Mouse (Mus musculus): Measurements from ENCODE around the gene Dclk3. TPM values are rescaled to one million over a fixed set of nuclear protein-coding genes. Genes with fewer than 3 reads are reported as not detected.

Gene Dclk3
- polyA plus RNA-seq, 1 experiment: 0.09 TPM

DNA sequence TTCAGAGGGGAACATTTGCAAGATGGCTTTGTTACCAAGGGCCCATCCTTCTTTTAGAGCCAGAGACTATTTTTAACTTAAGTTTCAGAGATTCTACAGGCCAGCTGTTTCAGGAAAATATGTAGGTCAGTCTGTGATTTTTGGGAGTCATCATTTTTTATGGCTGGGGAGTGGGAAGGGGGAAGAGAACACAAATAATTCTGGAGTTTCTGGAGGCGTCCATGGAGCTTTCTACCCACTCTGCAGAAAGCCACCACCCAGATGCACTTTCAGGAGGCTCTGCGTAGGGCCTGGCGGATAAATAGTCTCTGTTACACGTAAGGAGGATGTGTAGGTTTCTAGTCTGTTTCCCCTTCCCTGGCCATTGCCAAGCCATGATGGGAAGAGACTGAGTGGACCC lies 38.8 kb upstream of the Dclk3 start:
- 91% methylated on average over 4 of the region's 4 CpGs for WGBS
- Histone ChIP-seq H3K4me1 (replicated peaks; ENCODE audit: control insufficient read depth, insufficient read depth, low read length) (no peaks in the 10 kb centered on the region), H3K27me3 (ENCODE audit: control insufficient read depth, insufficient read depth, low read length) (no peaks in the 10 kb centered on the region), H3K4me3 (ENCODE audit: control insufficient read depth, insufficient read depth, low read length) (no peak overlapping the region), H3K27ac (ENCODE audit: control insufficient read depth, insufficient read depth, low read length) (no peak overlapping the region), H3K36me3 (ENCODE audit: control insufficient read depth, insufficient read depth, low read length) (no peaks in the 10 kb centered on the region)
- TF ChIP-seq POLR2A (IDR thresholded peaks at IDR 0.05; ENCODE audit: control insufficient read depth, extremely low read depth, insufficient read depth, low read length, poor library complexity) (no peak), CTCF (IDR thresholded peaks at IDR 0.05; ENCODE audit: borderline replicate concordance, control insufficient read depth, extremely low read depth, insufficient read depth, low read length, poor library complexity) (no peak)
- DNase-seq: no peak

DNA sequence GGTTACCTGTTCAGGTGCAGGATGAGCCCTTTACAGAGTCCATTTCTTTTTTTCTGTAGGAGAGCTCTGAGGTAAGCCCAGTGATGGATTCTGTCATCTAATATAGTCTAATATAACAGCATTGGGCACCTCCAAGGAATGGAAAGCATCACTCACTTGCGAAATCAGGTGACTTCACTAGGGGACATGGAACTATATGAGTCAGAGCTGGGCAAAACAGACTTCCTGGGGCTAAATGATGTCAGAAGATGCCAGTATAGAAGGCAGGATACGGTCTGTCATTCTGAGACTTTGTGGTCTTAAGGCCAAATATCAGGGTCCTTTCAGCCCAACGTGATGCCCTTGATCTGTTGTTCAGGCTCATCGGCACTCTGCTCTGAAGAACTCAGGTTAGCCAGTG lies 35.7 kb upstream of the Dclk3 start:
- no peak for TF ChIP-seq POLR2A (IDR thresholded peaks at IDR 0.05; ENCODE audit: control insufficient read depth, extremely low read depth, insufficient read depth, low read length, poor library complexity)
- no peak for TF ChIP-seq CTCF (IDR thresholded peaks at IDR 0.05; ENCODE audit: borderline replicate concordance, control insufficient read depth, extremely low read depth, insufficient read depth, low read length, poor library complexity)
- no peak overlapping the region for H3K4me3 ChIP-seq (ENCODE audit: control insufficient read depth, insufficient read depth, low read length)
- no peaks in the 10 kb centered on the region for H3K36me3 ChIP-seq (ENCODE audit: control insufficient read depth, insufficient read depth, low read length)
- no peak overlapping the region for H3K27ac ChIP-seq (ENCODE audit: control insufficient read depth, insufficient read depth, low read length)
- no peaks in the 10 kb centered on the region for H3K4me1 ChIP-seq (replicated peaks; ENCODE audit: control insufficient read depth, insufficient read depth, low read length)
- DNase-seq: no peak
- H3K27me3 ChIP-seq (ENCODE audit: control insufficient read depth, insufficient read depth, low read length): no peaks in the 10 kb centered on the region
- WGBS: 90% methylated on average over 4 of the region's 4 CpGs

DNA sequence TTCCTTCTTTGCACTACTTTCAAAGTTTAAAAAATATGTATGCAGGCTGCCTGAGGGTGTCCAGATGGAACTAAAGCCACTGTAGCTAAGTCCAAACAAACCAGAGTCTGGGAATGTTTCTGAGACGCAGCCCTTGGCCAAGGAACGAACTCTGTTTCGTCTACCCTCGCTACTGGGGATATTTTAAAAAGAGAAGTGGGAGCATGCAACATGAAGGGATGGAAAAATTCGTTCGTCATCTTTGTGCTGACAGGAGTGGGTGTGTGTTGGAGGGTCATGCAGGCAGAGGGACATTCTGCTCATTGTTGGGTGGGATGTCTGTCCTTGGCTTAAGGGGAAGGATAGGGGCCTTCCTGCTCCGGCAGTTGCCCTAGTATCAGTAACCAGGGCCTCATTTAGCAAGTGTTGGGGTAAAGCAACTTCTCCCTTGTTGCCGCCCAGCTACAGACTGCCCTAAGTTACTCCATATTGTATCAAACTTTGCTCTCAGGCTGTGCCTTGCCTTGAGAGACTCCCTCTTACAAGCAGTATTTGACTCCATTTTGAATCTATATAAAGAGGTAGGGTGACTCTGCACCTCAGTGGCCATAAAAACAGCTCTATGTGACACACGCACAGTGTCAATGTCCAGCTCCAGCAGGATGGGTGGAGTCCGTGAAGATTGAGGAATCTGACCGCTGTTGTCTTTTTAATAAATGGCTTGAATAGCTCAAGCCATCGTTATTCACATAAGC lies 34.4 kb upstream of the Dclk3 start:
- TF ChIP-seq POLR2A (IDR thresholded peaks at IDR 0.05; ENCODE audit: control insufficient read depth, extremely low read depth, insufficient read depth, low read length, poor library complexity) (no peak), CTCF (IDR thresholded peaks at IDR 0.05; ENCODE audit: borderline replicate concordance, control insufficient read depth, extremely low read depth, insufficient read depth, low read length, poor library complexity) (no peak)
- Histone ChIP-seq H3K36me3 (ENCODE audit: control insufficient read depth, insufficient read depth, low read length) (no peaks in the 10 kb centered on the region), H3K4me3 (ENCODE audit: control insufficient read depth, insufficient read depth, low read length) (no peak overlapping the region), H3K4me1 (replicated peaks; ENCODE audit: control insufficient read depth, insufficient read depth, low read length) (no peaks in the 10 kb centered on the region), H3K27ac (ENCODE audit: control insufficient read depth, insufficient read depth, low read length) (no peak overlapping the region), H3K27me3 (ENCODE audit: control insufficient read depth, insufficient read depth, low read length) (no peaks in the 10 kb centered on the region)
- WGBS: 89% methylated on average over 12 of the region's 12 CpGs
- no peak for DNase-seq

DNA sequence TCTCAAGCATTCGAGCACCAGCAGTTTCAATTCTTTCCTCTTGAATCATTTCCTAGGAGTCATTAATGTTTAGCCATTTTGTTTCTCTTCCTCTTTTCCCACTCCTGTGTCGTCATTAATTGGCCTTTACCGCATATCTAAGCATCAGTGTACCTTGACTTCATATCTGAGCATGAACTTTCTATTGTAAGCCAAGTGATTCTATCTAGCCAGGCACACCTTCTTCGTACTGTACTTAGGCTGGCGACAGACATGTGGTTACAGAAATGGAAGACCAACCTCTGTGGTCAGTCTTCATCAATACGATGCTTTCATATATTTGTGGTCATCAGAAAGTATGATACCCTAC lies 33.8 kb upstream of the Dclk3 start:
- no peaks in the 10 kb centered on the region for H3K36me3 ChIP-seq (ENCODE audit: control insufficient read depth, insufficient read depth, low read length)
- no peak overlapping the region for H3K4me3 ChIP-seq (ENCODE audit: control insufficient read depth, insufficient read depth, low read length)
- no peak for DNase-seq
- H3K27me3 ChIP-seq (ENCODE audit: control insufficient read depth, insufficient read depth, low read length): no peaks in the 10 kb centered on the region
- TF ChIP-seq CTCF (IDR thresholded peaks at IDR 0.05; ENCODE audit: borderline replicate concordance, control insufficient read depth, extremely low read depth, insufficient read depth, low read length, poor library complexity): no peak
- no peak for TF ChIP-seq POLR2A (IDR thresholded peaks at IDR 0.05; ENCODE audit: control insufficient read depth, extremely low read depth, insufficient read depth, low read length, poor library complexity)
- 85% methylated on average over 6 of the region's 6 CpGs for WGBS
- H3K4me1 ChIP-seq (replicated peaks; ENCODE audit: control insufficient read depth, insufficient read depth, low read length): no peaks in the 10 kb centered on the region
- H3K27ac ChIP-seq (ENCODE audit: control insufficient read depth, insufficient read depth, low read length): no peak overlapping the region

DNA sequence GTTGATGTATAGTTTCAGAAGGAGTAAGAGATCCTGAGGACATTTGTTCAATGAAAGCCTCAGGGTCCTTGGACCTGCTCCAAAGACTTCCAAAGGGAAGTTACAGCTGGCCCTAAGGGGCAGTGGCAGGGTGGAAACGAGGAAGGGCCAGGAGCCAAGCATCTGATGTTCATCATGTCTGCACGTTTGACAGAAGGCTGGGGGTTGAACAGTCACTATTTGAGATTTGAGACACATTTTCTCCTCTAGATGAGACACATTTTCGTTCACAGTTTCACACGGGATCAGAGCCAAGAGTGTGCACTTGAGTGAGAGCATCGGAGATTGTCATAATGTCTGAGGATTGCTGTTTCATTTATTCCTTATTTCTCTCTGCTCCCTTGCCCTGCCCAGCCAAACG lies 30.9 kb upstream of the Dclk3 start:
- Histone ChIP-seq H3K4me3 (ENCODE audit: control insufficient read depth, insufficient read depth, low read length) (no peak overlapping the region), H3K4me1 (replicated peaks; ENCODE audit: control insufficient read depth, insufficient read depth, low read length) (no peaks in the 10 kb centered on the region), H3K36me3 (ENCODE audit: control insufficient read depth, insufficient read depth, low read length) (no peaks in the 10 kb centered on the region), H3K27me3 (ENCODE audit: control insufficient read depth, insufficient read depth, low read length) (no peaks in the 10 kb centered on the region), H3K27ac (ENCODE audit: control insufficient read depth, insufficient read depth, low read length) (no peak overlapping the region)
- no peak for TF ChIP-seq CTCF (IDR thresholded peaks at IDR 0.05; ENCODE audit: borderline replicate concordance, control insufficient read depth, extremely low read depth, insufficient read depth, low read length, poor library complexity)
- no peak for TF ChIP-seq POLR2A (IDR thresholded peaks at IDR 0.05; ENCODE audit: control insufficient read depth, extremely low read depth, insufficient read depth, low read length, poor library complexity)
- 84% methylated on average over 6 of the region's 6 CpGs for WGBS
- DNase-seq: no peak

DNA sequence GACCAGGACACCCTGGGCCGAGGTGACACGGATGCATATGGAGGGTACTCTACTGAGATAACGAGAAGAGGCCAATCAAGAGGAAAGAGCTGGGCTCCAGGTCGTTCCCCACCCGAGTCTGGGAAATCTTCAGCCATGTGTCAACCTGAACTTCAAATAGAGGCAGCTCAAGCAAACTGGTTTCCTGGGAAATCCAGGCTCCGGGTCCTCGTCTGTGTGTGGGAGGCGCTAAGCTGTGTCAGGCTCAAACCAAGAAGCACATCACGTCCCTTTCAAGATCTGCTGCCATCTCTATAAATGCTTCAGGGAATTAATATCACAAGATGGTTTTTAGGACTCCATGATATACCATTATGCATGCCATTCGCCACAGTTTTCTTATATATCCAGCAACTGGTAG lies 30.5 kb upstream of the Dclk3 start:
- TF ChIP-seq POLR2A (IDR thresholded peaks at IDR 0.05; ENCODE audit: control insufficient read depth, extremely low read depth, insufficient read depth, low read length, poor library complexity) (no peak), CTCF (IDR thresholded peaks at IDR 0.05; ENCODE audit: borderline replicate concordance, control insufficient read depth, extremely low read depth, insufficient read depth, low read length, poor library complexity) (no peak)
- no peak overlapping the region for H3K27ac ChIP-seq (ENCODE audit: control insufficient read depth, insufficient read depth, low read length)
- no peak for DNase-seq
- 86% methylated on average over 10 of the region's 10 CpGs for WGBS
- H3K36me3 ChIP-seq (ENCODE audit: control insufficient read depth, insufficient read depth, low read length): no peaks in the 10 kb centered on the region
- no peaks in the 10 kb centered on the region for H3K27me3 ChIP-seq (ENCODE audit: control insufficient read depth, insufficient read depth, low read length)
- no peak overlapping the region for H3K4me3 ChIP-seq (ENCODE audit: control insufficient read depth, insufficient read depth, low read length)
- no peaks in the 10 kb centered on the region for H3K4me1 ChIP-seq (replicated peaks; ENCODE audit: control insufficient read depth, insufficient read depth, low read length)
